ENCODE assay signal across 24 mouse cellular contexts in genomic region chr10:128135374-128135773, GRCm38 (mm10). TPM values are rescaled to one million over a fixed set of nuclear protein-coding genes. Genes with fewer than 3 reads are reported as not detected.
DNase-seq lines count a peak whose midpoint lies in the region; ATAC-seq lines count a peak whose summit lies in the region.
"Had no signal": no experiment of that assay in that cellular context is flagged by ENCODE, and none has a peak within 500 bp of the region (broad histone marks: within the 10 kb centered on the region; RNA-seq: fewer than 3 reads in every experiment).

No protein-coding gene starts in this region.

- DNase-seq in right cerebral cortex, adult 18-20 months: peak; percentile 43
- no peak for DNase-seq in right cerebral cortex, postnatal 36 days (ENCODE audit: low spot score in 2 of 2)
- peak; percentile 49 for DNase-seq in induced T-regulatory cell, adult 2 months (ENCODE audit: low read depth)
- DNase-seq in thymus, postnatal 4 days: peak; percentile 24
- no peak for DNase-seq in Muller cell, postnatal 12 days (ENCODE audit: inconsistent ontology term)
- DNase-seq in spleen, postnatal 14 days (ENCODE audit: low spot score in 2 of 2): no peak
- DNase-seq: adrenal gland, postnatal 25 days; cerebellum, adult 18-20 months; cerebellum, postnatal 10 days; gastrocnemius, postnatal 36 days; heart, adult 18-20 months; heart, postnatal 4 days; kidney, adult 18-20 months; kidney, postnatal 36 days; layer of hippocampus, postnatal 36 days; liver; lung, adult 2 months; lung, postnatal 10 days; midbrain, embryonic 14.5 days; retina, postnatal 1 day; right cerebral cortex, postnatal 4 days had no signal

- ATAC-seq in CD4-positive, CD25-positive, alpha-beta regulatory T cell, adult 4 months: peak; percentile 81
- ATAC-seq: forebrain, embryonic 13.5 days; Patski had no signal

RNA-seq across cellular contexts. Expression of gene Baz2a, which starts 44.0 kb away (rescaled TPM):
- polyA plus RNA-seq in CD4-positive, CD25-positive, alpha-beta regulatory T cell, adult 4 months (2017; shearing (Covaris generic)): 10 to 100 TPM; 50.9 to 75.4 TPM

RNA-seq across cellular contexts. Expression of gene Rbms2, which starts 44.7 kb away (rescaled TPM):
- polyA plus RNA-seq in CD4-positive, CD25-positive, alpha-beta regulatory T cell, adult 4 months (2017; shearing (Covaris generic)): 10 to 100 TPM; 24.9 to 31.7 TPM

RNA-seq across cellular contexts. Expression of gene Atp5b, which starts 52.3 kb away (rescaled TPM):
- 100 to 1,000 TPM; 455 to 512 TPM for polyA plus RNA-seq in CD4-positive, CD25-positive, alpha-beta regulatory T cell, adult 4 months (2017; shearing (Covaris generic))

RNA-seq across cellular contexts. Expression of gene Gls2, which starts 58.9 kb away (rescaled TPM):
- polyA plus RNA-seq in CD4-positive, CD25-positive, alpha-beta regulatory T cell, adult 4 months (2017; shearing (Covaris generic)): under 1 TPM in 1 of 2 experiments, not detected in 1; 0.32 TPM

Comparison
In these comparisons a context has a peak if more than half of its experiments do, and no peak if none do; other contexts are left out.
1. DNase-seq: peak in right cerebral cortex, adult 18-20 months (single experiment), induced T-regulatory cell, adult 2 months (single experiment) and thymus, postnatal 4 days (single experiment); none in right cerebral cortex, postnatal 36 days (0 of 2), Muller cell, postnatal 12 days (single experiment) and spleen, postnatal 14 days (0 of 2).